Mouse (Mus musculus) kidney, postnatal 4 days (tissue): ENCODE measurements around the gene Maml3.

Experiments used
- DNase-seq, 2 experiments: peaks; one replicate each; pipeline ENCODE4 v3.0.0; 2021; ENCODE audit warnings: mixed read lengths in 2 of 2

Gene Maml3

DNA sequence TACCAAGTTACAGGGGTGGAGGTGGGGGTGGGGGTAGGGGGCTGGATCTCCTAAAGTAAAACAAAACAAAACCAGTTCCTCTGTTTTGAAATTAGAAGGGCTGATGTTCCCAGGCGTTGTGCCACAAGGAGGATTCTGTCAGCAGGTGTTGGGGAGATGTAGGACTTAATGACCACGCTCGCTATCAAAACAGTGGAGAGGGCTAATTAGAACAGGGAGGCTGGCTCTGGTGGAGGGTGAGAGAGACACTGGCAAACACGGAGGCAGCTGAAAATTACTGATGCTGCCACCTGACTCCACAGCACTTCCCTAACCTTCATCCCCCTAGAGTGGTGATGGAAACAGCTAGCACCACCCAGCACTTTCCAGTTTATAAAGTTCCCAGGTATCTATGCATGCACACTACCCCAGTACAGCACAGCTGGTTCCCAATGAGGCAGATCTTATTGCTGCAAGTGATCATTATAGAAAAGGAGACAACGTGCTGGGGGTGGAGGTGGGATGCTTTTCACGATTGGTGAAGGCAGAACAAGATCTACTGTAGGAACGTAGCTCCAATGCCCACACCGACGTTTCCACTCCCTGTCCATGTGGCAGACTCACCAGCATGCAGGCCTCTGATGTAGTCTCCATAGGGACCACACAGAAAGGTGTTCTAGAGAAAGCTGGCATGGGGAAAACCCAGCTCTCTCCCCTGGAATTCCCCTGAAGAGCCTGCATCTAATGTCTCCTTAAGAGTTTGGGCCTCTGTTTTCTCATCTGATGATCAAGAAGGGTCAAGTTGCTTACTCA, 332.8 kb downstream of the Maml3 start:
- DNase-seq: no peak

DNA sequence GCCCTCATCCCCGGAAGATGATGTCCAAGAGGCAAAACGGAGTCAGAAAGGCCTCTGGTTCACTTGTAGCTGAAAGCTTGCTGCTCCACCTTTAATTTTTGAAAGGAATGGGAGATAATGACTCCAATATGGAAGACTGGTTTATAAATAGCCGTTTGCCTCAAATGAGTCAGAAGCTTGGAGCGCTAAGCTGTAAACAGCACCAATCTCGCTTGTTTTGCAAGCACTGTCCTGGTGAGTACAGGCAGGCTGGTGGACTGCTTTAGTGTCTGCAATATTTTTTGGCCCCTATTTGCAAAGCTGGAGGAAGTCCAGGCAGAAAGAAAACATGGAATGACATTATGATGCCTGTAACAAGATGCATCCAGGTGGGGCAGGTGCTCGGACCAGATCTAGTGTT, 335.7 kb downstream of the Maml3 start:
- DNase-seq: no peak

DNA sequence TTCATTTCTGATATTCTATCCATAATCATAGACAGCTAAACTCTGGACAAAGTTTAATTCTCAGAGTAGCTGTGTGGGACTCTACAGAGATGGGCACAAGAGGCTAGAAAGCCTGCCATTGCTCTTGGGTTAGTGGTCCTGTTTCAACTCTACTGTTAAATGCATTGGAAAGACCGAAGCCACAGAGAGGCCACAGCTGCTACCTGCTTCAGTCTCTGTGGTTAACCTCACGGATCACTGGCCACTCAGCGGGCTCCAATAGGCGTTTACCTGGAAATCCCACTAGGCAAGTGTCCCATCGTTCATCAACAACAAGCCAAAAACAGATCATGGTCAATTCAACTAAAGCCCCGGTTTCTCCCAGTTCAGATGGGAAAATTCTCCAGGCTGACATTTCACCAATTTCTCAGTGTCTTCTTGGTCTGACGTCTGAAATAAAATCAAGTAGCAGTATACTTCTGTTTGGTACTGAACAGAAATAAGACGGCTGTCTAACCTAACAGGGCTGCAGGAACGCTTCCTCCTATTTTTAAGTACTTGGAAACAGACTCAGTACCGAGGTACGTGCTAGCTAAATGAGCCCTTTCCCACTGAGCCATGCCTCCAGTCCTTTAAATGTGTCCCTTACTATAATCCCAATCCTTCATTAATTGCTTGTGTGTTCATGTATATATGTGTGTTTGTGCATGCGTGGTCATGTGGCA, 339.5 kb downstream of the Maml3 start:
- DNase-seq: no peak

DNA sequence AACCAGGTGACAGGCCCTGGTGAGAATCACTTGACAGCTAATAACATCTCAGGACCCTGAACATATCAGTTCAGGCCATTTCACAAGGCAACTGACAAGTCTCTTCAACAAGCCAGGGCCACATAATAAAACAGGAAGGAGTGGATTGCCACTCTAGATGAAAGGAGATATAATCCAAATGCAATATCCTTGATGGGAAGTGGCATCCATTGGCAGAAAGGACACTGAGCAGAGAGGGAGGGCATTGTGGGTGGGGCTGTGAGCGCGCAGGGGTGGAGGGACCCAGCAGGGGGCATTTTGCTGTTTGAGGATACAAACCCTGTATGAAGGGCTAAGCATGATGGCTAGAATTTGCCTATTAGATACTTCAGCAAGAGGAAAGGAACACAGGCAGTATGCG, 340.7 kb downstream of the Maml3 start:
- no peak for DNase-seq

DNA sequence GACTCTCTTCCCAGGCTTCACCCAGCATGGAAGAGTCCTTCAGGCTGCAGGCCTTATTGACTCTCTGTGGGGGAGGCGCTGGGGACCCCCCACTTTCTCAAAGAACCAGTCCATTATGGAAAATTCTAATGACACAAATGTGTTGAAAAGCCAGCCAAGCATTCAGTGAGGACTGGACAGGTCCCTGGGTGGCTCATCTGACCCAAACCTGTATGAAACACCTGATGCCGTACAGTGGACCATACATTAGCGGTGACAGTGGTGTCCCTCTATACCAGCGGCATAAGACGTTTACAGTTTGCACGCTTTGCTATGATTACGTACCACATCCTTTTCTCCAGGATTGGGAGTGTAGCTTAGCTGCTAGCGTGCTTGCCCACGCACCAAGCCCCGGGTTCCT, 342.0 kb downstream of the Maml3 start:
- DNase-seq: no peak

DNA sequence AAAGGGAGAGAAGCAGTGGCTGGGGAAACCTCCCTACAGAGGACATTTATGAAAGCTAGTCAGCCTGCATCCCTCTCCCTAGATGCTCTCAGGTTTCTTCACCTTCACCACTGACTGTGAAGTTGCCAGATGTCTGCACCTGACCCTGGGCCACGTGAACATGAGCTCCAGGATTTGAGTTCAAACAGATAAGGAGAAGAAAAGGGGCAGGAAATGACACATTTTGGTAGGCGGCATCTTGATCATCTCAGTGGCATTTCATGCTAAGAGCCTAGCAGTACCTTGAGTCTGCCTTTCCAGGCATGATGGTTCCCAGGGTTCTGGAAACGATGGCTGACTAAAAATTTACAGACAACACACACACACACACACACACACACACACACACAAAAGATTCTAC, 345.3 kb downstream of the Maml3 start:
- no peak for DNase-seq

DNA sequence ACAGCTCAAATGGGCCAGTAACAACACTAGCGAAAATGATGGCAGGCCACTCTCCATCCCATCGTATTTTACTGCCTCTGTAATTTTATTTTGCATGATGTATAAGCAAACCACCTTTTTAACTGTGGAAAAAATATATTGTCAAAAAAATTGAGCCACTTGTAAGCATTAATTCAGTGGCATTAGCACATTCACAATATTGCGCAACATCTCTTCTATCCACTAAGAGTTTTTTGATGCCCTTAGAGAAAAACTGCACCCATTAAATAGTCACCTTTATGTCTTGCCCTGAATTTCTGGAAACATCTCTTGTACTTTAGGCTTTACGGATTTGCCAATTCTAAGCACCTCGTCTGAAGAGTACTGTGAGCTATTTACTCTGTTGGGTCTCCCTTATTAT, 347.8 kb downstream of the Maml3 start:
- no peak for DNase-seq

DNA sequence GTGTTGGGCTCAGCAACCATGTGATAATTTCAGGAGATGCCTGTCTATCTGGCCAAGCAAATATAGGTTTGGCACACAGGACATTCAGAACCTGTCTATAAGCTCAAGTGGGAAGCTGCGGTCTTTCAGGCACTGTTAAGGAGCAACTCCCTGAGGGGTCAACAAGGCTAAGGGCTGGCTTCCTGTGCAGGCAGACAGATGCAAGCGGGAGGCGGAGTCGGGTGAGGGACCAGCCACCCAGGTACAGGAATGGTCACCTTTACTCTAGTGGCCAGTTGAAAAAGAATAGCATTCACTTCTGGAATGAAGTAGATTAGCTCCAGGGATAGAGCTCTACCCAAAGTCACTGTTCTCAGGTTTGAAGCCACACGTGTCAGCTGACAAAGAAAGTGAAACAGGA, 348.6 kb downstream of the Maml3 start:
- DNase-seq: no peak

DNA sequence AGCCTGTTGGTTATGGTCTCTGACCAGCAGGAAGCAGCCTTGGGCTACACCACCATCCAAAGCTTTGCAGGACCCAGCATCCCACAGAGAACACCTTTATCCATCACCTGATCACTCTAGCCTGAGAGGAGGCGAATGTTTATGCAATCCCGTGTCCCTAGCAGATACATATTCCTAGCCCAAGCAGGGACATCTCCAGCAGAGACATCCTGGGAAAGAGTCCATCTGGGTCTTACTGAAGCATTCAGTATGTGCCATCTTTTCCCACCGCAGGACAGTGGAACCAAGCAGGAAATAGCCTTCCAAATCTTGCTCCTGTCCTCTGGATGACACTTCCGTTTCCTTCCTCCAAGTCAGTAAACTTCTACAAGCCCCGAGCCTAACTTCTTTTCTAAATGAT, 351.6 kb downstream of the Maml3 start:
- DNase-seq: no peak

DNA sequence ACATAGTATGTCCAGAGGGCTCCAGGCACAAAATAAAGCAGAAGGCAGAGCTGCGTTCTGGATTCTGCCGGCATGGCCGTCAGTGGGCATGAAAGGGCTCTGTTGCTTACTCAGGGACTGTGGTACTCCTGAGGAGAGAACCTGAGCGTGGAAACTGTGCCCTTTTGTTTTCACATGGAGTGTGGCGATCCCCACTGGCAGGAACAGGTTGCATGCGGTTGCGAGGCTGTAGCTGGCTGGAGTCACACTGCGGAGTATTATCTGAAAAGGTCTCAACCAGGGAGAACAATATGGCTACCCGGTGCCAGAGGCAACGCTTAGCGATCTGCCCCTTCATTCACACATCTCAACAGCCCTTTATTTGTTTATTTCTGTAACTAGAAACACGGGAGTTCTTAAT, 353.4 kb downstream of the Maml3 start:
- no peak for DNase-seq

DNA sequence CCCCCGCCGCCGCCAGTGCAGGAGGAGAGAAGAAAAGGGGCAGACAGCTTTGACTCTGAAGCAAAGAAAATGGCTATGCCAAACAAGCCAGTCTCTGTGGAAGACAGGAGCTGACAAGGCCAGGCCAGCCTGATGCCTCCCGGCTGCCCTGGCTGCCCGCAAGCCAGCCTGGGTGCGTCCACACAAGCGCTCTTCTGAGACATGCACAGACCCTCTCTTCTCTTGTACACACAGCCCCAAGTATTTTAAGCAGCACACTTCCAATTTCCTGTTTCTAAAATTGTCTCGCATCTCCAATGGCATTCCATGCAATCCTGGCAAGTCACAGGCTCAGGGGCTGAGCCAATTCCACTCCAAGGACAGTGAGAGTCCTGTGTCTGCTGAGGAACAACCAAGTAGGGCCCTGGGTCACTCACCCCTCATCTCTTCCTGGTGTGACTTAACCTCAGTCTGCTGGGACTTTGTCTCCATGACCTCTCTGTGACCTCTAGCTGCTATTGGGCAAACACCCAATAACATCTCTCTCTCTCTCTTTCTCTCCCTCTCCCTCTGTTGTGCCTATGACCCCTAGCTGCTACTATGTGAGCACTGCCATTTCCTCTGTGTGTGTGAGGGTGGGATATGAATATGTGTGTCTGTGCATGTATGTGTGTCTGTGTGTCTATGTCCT, 354.9 kb downstream of the Maml3 start:
- peak; percentile 52 to 70 for DNase-seq

DNA sequence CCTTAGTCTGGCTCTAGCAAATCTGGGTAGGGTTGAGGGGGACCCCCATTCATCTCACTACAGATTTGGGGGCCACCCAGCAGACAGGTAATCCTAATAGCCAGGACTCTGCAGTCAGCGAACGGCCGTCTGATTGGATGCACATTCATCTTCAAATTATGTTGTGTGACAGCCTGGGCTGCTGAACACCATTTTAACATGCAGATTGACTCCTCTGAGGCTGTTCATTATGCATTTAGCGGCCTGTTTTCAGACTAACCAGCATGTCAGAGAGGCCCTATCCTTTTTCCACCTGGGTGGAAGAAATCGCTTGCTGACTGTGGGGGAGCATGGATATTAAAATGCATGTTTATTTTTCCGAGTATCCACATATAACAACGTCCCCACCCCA, 355.5 kb downstream of the Maml3 start:
- no peak for DNase-seq

DNA sequence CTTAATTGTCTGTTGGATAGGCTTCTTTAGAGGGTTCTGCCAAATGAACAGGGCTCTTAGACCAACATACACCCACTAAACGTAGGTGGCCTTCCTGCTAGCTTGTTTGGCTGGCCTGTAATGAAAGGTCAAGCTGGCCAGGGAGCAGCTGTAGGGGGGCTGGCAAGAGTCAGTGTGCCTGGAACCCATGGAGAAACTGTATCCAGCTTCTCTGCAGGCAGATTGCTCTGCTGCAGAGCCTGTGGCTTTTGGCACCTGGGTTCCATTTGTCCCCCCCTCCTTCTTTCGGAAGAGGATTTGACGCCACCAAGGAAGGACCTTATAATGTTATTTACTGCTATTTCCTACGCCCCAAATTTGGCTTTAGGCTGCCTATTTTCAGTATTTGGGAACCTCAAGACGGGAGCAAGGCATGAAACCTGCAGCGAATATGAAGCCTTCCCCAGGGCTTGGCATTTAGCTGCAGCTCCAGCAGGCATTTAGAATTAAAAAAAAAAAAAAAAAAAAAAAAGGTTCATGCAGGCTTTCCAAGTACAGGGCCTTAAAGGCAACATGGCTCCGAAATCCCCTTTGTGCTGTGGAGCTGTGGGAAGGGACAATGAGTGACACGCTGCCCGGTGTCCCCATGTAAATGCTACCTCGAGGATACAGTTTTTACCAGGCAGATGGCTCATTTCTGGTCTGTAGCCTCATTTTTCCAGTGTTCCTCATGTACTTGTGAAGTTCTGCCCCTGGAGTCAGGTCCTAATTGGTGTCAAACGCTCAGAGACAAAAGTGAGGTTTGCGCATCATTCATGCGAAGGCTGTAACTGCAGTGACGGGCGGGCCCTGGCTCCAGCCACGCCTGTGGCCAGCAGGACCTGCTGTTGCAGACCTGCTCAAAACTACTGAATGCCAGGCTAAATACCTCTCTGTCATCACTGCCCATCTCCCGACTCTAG, 356.2 kb downstream of the Maml3 start:
- DNase-seq: no peak

DNA sequence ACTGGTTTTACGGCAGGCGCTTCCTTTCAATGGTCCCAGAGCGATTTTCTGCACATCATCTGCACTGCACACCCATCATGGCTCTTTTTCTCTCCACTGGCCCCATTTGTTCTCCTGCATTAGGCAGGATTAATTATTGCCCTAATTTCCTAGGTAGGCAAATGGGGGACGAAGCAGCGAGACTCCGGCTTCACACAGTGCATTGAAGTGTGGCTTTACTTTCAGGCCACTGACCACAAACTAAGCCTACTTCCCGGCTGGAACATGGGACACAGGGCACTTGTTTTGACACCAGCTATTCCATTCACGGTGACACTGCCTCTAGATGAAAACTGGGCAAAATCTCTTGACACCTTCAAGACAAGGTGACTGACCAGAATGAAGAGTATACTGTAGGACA, 358.1 kb downstream of the Maml3 start:
- no peak for DNase-seq

DNA sequence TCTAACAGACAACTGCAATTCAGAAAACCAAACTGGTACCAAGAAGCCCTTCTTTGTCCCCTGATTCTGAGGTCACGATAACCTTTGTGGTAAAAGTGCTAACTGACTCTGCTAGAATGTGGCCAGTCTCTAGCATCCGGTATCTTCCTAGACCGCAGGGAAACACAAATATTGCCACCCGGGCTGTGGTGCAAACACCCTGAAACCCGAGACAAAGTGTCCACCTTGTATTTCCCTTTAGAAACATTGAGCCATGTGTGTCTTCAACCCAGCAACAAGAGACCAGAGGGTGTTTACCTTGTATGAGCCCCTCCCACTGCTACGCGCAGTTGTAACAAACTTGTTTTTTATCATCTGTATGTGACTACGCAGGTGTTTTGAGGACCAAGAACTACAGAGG, 359.7 kb downstream of the Maml3 start:
- no peak for DNase-seq

DNA sequence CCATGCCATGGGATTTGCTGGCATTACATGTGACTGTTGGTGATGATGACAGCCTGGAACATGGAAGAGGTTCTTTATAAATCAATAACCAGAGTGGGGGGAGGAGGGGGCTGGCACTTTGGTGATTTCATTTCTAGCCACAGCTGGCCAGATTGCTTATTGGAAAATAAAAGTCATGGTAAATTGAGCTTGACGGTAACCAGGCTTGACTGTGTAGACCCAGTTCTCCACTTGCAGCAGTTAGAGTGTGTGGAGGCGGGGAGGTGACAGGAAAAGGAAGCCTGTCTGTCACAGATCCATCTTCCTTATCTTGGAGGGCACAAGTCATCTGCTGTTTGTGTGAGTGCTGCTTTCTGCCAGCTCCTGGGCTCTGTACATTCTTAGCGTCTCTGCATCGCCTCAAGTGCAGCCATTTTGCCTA, 360.5 kb downstream of the Maml3 start:
- no peak for DNase-seq

DNA sequence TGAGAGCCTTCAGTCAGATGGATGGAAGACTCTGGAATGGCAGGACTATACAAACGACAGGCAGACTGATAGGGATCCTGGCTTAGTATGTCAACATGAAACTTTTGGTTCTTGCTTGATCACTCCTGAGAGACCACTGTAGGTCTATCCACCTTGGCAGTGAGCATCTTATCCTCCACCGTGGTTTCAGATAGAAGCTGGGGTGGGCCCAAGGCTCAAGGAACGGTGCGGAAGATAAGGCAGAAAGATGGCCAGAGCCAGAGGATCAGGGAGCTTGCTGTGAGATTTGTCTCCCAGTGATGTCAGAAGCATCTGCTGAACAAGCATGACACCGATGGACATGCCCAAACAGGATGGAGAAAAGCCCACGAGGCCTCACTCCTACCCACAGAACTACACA, 362.5 kb downstream of the Maml3 start:
- DNase-seq: no peak

DNA sequence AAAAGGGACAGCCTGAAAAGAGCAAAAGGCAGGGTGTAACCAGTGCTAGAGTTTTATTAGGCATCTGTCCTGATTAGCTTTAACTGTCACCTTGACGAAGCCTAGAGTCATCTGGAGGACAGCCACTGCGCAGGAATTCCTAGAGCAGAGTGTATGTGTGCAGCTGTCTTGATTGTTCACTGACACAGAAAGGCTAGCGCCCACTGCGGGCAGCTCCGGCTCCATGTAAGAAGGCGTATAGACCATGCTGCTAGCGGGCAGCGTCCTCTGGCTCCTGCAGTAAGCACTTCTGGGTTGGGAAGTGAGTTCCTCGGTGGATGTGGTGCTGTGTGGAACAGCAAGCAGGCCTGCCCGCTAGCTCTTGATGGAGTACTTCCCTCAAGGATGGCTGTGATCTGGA, 363.1 kb downstream of the Maml3 start:
- no peak for DNase-seq

DNA sequence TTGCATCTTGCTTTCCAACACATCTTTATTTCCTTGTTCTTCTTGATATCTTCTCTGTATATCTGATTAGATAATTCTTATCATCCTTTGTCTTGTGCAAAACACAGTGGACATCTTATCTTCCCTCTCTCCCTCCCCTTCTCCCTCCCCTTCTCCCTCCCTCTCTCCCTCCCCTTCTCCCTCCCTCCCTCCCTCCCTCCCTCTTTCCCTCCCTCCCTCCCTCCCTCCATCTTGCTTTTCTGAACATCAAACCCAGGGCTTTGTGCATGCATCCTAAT, 365.1 kb downstream of the Maml3 start:
- no peak for DNase-seq

DNA sequence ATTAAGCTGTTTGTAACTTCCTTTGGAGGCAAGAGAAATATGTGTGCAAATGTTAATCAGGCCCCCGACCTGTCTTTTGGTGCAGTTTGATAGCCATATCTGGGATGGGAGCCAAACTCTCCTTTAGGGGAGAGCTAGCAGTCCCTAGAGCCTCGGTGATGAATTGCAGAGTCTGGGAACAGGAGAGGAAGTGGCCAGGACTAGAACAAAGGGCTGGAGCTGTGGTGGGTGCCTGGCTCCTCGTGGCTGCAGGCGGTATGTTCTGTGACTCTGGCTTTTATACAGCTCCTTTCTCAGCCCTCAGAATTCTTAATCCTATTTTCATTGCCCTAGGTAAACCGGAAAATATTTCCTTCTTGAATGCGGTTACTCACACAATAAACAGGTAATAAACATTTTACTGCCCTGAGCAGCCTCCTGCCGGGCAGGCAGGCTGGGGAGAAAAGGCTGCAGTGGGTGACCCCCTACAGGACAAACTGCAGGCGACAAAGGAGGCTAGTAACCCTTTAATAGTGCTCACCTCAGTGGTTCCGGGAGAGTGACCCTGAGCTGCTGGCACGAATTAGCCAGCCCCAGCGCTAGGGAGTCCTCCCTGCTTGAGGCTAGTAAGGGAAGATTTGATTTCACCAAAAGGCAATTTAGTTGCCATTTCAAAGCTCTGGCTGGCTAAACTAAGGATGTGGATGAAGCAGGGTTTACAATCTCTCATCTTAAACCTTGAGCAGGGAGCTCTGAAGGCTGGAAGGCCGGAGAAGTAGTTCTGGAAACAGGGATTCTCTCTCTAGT, 365.6 kb downstream of the Maml3 start:
- DNase-seq: peak; percentile 54 to 70

DNA sequence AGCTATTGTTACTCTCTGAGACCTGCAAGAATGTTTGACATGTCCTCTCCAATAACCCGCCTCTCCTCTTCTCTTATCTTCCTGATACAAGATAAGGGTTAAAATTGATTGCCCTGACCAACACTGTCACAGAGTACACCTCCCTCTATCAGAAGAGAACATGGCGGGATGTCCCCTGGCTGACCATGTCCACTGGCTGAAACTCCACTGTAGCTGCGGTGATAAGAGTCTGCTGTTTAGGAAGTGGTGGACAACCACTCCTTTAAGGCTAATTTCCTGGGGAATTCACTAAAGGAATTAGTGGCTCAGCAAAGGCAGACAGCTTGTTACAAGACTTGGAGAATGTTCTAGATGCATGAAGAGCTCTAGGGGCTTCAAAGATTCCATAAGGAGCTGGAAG, 371.2 kb downstream of the Maml3 start:
- DNase-seq: no peak

DNA sequence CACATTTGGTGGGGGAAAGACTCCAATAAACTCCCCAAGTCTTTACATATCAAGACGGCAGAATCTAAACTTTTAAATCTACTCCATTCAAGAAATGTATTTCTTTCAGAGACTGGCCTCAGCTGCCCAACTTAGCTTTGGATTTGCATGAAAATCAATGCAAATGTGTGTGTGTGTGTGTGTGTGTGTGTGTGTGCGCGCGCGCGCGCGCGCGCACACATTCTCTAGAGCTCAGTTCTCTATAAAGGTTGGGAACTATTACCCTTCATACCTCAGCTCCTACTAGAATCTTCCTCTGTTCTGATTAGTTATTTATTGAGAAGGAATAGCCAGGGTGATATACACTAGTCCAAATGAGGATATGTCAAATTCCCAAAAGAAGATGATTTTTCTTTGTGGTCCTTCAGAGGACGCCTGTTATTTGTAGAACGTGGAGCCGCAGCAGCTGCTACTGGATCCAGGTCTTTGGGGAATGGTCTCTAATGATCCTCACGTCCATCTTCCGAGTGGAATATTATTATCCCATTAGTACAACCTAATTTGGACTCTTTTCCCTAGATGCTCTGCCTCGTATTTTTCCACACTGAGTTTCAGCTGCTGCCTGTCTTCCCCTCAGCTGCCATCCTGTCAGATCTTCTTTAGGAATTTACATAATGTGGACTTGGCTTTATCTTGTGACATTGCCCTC, 372.8 kb downstream of the Maml3 start:
- DNase-seq: no peak
